Mouse (Mus musculus) layer of hippocampus, postnatal 14 days (tissue): ENCODE measurements around the gene Akap1. TPM values are rescaled to one million over a fixed set of nuclear protein-coding genes. Genes with fewer than 3 reads are reported as not detected.

ENCODE experiments used
- DNase-seq, 2 experiments: peaks; one replicate each; pipeline ENCODE4 v3.0.0; 2021 to 2022; ENCODE audit warnings: low spot score in 2 of 2, mixed read lengths in 1 of 2
- total RNA-seq, 2 experiments: library from RNA; stranded (reverse); gene quantifications; 2 replicates each; pipeline ENCODE4 v1.2.3; 2021

Gene Akap1
- total RNA-seq, 2 experiments from 2014 or later = 38.9 to 39.8 TPM

DNA sequence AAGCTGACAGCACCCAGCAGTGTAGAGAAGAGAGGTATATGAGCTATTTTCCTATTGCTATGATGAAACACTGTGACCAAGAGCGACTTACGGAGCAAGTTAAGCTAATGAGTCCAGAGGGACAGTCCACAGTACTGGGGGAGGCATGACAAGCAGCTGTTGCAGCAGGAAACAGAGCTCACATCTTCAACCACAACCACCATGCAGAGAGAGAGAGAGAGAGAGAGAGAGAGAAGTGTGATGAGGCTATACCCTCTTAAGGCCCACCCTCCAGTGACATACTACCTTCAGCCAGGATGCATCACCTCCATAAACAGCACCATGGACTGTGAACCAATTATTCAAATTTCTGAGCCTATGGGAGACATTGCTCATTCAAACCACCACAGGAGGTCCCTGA is 74.5 kb downstream of the Akap1 start:
- no peak for DNase-seq

DNA sequence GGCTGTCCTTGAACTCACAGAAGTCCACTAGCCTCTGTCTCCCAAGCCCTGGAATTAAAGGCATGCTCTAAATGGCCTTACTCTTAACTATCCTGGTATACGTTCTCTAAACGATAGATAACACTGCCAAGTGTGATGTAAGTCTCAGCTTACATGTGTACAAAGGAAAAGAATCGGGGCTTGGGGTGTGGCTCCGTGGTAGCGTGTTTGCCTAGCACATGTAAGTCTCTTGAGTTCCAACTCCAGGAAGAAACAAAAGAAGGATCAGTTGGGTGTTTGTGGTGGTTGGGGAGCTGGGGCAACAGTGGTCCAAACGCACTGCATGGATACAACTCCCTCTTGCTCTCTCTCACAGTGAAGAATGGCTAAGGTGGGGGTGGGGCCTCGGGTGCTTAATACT is 77.6 kb downstream of the Akap1 start:
- DNase-seq = no peak

DNA sequence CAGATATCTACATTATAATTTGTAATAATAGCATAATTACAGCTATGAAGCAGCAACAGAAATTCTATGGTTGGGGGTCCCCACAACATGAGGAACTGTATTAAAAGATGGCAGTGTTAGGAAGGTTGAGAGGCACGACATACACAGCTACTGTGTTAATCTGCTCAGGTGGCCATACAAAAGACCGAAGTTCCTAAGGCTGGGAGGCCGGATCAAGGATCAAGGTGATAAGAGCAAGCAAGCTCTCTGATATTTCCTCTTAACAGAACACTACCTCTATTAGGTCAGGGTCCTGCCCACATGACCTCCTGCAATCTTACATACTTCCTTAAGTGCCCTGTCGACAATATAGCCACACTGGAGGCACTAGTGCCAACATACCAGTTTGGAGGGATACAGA is 80.9 kb downstream of the Akap1 start:
- DNase-seq = no peak

DNA sequence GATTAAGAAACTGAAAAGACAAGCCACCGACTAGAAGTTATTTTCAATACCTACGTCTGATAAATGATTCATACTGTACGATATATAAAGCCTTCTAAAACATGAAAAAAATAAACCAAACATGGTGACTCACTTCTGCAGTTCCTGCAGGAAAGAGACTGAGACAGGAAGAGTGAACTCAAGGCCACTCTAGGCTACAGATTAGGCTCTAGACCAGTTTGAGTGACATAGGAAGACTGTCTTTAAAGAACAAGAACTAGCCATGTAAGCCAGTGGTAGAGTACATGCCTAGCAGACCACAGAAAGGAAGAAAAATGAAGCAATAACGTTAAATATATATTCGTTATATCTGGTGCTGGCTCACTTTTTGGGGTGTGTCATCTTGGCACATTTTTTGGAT is 81.9 kb downstream of the Akap1 start:
- no peak for DNase-seq

Other genes starting within 250 kb of the Akap1 start
- 100 to 1,000 TPM; 116 to 121 TPM for gene Msi2, start 146.1 kb downstream of the Akap1 start, total RNA-seq
- gene Scpep1, start 90.9 kb upstream of the Akap1 start, total RNA-seq = 10 to 100 TPM; 17.0 to 17.4 TPM
- gene Elobl, start 102.3 kb upstream of the Akap1 start, total RNA-seq = not detected
- 10 to 100 TPM; 16.3 to 19.5 TPM for gene Coil, start 105.7 kb upstream of the Akap1 start, total RNA-seq
- gene Trim25, start 134.8 kb upstream of the Akap1 start, total RNA-seq = 1 to 10 TPM; 4.0 to 5.2 TPM
- gene Dgke, start 202.3 kb upstream of the Akap1 start, total RNA-seq = 10 to 100 TPM; 36.7 to 39.5 TPM
- gene Gm525, start 209.3 kb upstream of the Akap1 start, total RNA-seq = not detected